ENCODE assay signal across 9 mouse cellular contexts in the genomic region with DNA sequence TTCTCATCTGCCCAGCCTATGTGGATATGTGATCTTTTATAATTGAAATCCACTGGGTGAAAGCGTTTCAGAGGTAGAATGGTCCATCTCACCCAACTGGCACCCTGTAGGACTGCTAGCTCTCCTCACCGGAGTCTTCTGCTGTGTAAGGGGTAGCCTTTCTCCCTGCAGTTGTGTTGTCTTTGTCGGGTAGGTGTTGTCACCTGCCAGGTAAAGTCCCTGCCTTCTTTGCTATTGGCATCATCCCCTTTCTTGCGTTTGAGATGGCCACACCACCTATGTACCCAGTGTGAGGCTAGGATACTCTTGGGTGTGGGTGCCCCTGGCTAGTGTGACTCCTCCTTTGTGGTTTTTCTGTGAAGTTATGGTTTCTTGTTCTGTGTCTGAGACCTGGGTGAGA. TPM values are rescaled to one million over a fixed set of nuclear protein-coding genes. Genes with fewer than 3 reads are reported as not detected.
DNase-seq lines count a peak whose midpoint lies in the region; ATAC-seq lines count a peak whose summit lies in the region.
"Had no signal": no experiment of that assay in that cellular context is flagged by ENCODE, and none has a peak within 500 bp of the region (broad histone marks: within the 10 kb centered on the region; RNA-seq: fewer than 3 reads in every experiment).

No protein-coding gene starts in this region.

- peaks cover 33% of the 10 kb centered on the region for H3K4me1 ChIP-seq in lung, embryonic 15.5 days
- peaks cover 40% of the 10 kb centered on the region for H3K4me1 ChIP-seq in forebrain, embryonic 10.5 days
- H3K4me1 ChIP-seq in limb, embryonic 11.5 days (ENCODE audit: control insufficient read depth, insufficient read depth, low read length), result peaks cover 21% of the 10 kb centered on the region
- H3K4me1 ChIP-seq in neural tube, embryonic 15.5 days, result peaks cover 45% of the 10 kb centered on the region

- peaks cover 29% of the 10 kb centered on the region for H3K36me3 ChIP-seq in lung, embryonic 15.5 days
- H3K36me3 ChIP-seq in forebrain, embryonic 10.5 days (replicated peaks), result peaks cover 57% of the 10 kb centered on the region
- H3K36me3 ChIP-seq in limb, embryonic 11.5 days (ENCODE audit: control insufficient read depth, insufficient read depth, low read length), result peaks cover 5% of the 10 kb centered on the region; the same call in 1 of the 2 replicates
- peaks cover 16% of the 10 kb centered on the region for H3K36me3 ChIP-seq in neural tube, embryonic 15.5 days

- H3K27me3 ChIP-seq in lung, embryonic 15.5 days, result no peaks in the 10 kb centered on the region
- no peaks in the 10 kb centered on the region for H3K27me3 ChIP-seq in forebrain, embryonic 10.5 days (ENCODE audit: poor library complexity, severe bottlenecking)
- no peaks in the 10 kb centered on the region for H3K27me3 ChIP-seq in limb, embryonic 11.5 days (ENCODE audit: control insufficient read depth, insufficient read depth, low read length)
- no peaks in the 10 kb centered on the region for H3K27me3 ChIP-seq in neural tube, embryonic 15.5 days (replicated peaks)

- H3K4me3 ChIP-seq in lung, embryonic 15.5 days, result peak overlapping the region; percentile 88
- H3K4me3 ChIP-seq in forebrain, embryonic 10.5 days, result peak overlapping the region; percentile 99
- peak overlapping the region; percentile 95 for H3K4me3 ChIP-seq in limb, embryonic 11.5 days (ENCODE audit: low read depth, low read length)
- H3K4me3 ChIP-seq in neural tube, embryonic 15.5 days (replicated peaks), result peak overlapping the region; percentile 91

- ATAC-seq in lung, embryonic 15.5 days (ENCODE audit: borderline replicate concordance, extremely low read depth, low FRiP score, low TSS enrichment), result no peak
- ATAC-seq in limb, embryonic 11.5 days (ENCODE audit: insufficient number of reproducible peaks, low FRiP score, low TSS enrichment, low read depth), result no peak
- no peak for ATAC-seq in neural tube, embryonic 15.5 days (ENCODE audit: low FRiP score)

- H3K9ac ChIP-seq in lung, embryonic 15.5 days, result peak overlapping the region; percentile 99
- peak overlapping the region; percentile 99 for H3K9ac ChIP-seq in limb, embryonic 11.5 days (ENCODE audit: low read length)
- peak overlapping the region; percentile 99 for H3K9ac ChIP-seq in neural tube, embryonic 15.5 days (replicated peaks)

- peak overlapping the region; percentile 78 for H3K4me2 ChIP-seq in lung, embryonic 15.5 days
- peak overlapping the region; percentile 88 for H3K4me2 ChIP-seq in limb, embryonic 11.5 days (ENCODE audit: low read depth, severe bottlenecking)
- peak overlapping the region; percentile 75 for H3K4me2 ChIP-seq in neural tube, embryonic 15.5 days

- DNase-seq in lung, postnatal 14 days, result no peak
- DNase-seq in forebrain, embryonic 10.5 days (ENCODE audit: extremely low spot score, low spot score), result no peak
- no peak for DNase-seq in limb, embryonic 11.5 days (ENCODE audit: low spot score)
- DNase-seq in gastrocnemius, postnatal 36 days, result no peak
- no peak for DNase-seq in urinary bladder, postnatal 10 days (ENCODE audit: low spot score)
- DNase-seq in left cerebral cortex, postnatal 14 days (ENCODE audit: low spot score in 2 of 2), result no peak
- DNase-seq: thymus, postnatal 25 days had no signal

- WGBS in lung, embryonic 15.5 days, result 56% methylated on average over 4 of the region's 4 CpGs
- 75% methylated on average over 4 of the region's 4 CpGs for WGBS in forebrain, embryonic 10.5 days
- 76% methylated on average over 4 of the region's 4 CpGs for WGBS in limb, embryonic 11.5 days
- WGBS in neural tube, embryonic 15.5 days, result 70% methylated on average over 4 of the region's 4 CpGs

- H3K9me3 ChIP-seq in lung, embryonic 15.5 days, result no peaks in the 10 kb centered on the region
- H3K9me3 ChIP-seq in forebrain, embryonic 10.5 days, result no peaks in the 10 kb centered on the region
- no peaks in the 10 kb centered on the region for H3K9me3 ChIP-seq in limb, embryonic 11.5 days (ENCODE audit: control insufficient read depth, low read length)
- no peaks in the 10 kb centered on the region for H3K9me3 ChIP-seq in neural tube, embryonic 15.5 days (replicated peaks)

- intact Hi-C loops in gastrocnemius, postnatal 36 days (cut with DNase I), result no loop called here
- intact Hi-C loops in left cerebral cortex, postnatal 14 days (cut with DNase I), result loop anchor here (5.0 kb wide), 1 partner anchor 46 kb away; a partner anchor contains a TSS

- H3K27ac ChIP-seq in lung, embryonic 15.5 days, result no peak overlapping the region
- H3K27ac ChIP-seq in forebrain, embryonic 10.5 days, result peak overlapping the region; percentile 97
- H3K27ac ChIP-seq in limb, embryonic 11.5 days (replicated peaks; ENCODE audit: low read depth, low read length), result no peak overlapping the region
- H3K27ac ChIP-seq in neural tube, embryonic 15.5 days (replicated peaks), result peak overlapping the region; percentile 97; the same call in 1 of the 2 replicates

RNA-seq across cellular contexts. Expression of a gene that starts 1.6 kb away (rescaled TPM):
- polyA plus RNA-seq in lung, embryonic 15.5 days (2015; fragmentation: Nextera tagmentation; extraction: Ambion mirVana), result 51.4 TPM in 2 replicates
- 72.9 and 76.6 TPM in 2 replicates for polyA plus RNA-seq in forebrain, embryonic 10.5 days (2016; fragmentation: Nextera tagmentation; extraction: Ambion mirVana)
- 87.2 and 94.2 TPM in 2 replicates for polyA plus RNA-seq in limb, embryonic 11.5 days (2014; fragmentation: Nextera tagmentation; extraction: Ambion mirVana)
- polyA plus RNA-seq in neural tube, embryonic 15.5 days (2015; fragmentation: Nextera tagmentation; extraction: Ambion mirVana), result 36.4 and 43.0 TPM in 2 replicates
- total RNA-seq in gastrocnemius, postnatal 36 days (2021), result 10 to 100 TPM; 13.3 to 19.8 TPM
- total RNA-seq in left cerebral cortex, postnatal 14 days (2021), result 10 to 100 TPM; 49.7 to 55.9 TPM

RNA-seq across cellular contexts. Expression of a gene that starts 16.9 kb away (rescaled TPM):
- 104 and 105 TPM in 2 replicates for polyA plus RNA-seq in lung, embryonic 15.5 days (2015; fragmentation: Nextera tagmentation; extraction: Ambion mirVana)
- polyA plus RNA-seq in forebrain, embryonic 10.5 days (2016; fragmentation: Nextera tagmentation; extraction: Ambion mirVana), result 190 and 191 TPM in 2 replicates
- polyA plus RNA-seq in limb, embryonic 11.5 days (2014; fragmentation: Nextera tagmentation; extraction: Ambion mirVana), result 150 TPM in 2 replicates
- polyA plus RNA-seq in neural tube, embryonic 15.5 days (2015; fragmentation: Nextera tagmentation; extraction: Ambion mirVana), result 85.9 and 93.1 TPM in 2 replicates
- total RNA-seq in gastrocnemius, postnatal 36 days (2021), result 10 to 100 TPM; 20.9 to 21.7 TPM
- 10 to 100 TPM; 50.9 to 51.1 TPM for total RNA-seq in left cerebral cortex, postnatal 14 days (2021)

RNA-seq across cellular contexts. Expression of a gene that starts 16.9 kb away (rescaled TPM):
- polyA plus RNA-seq in lung, embryonic 15.5 days (2015; fragmentation: Nextera tagmentation; extraction: Ambion mirVana), result 27.6 and 29.5 TPM in 2 replicates
- 29.0 and 30.8 TPM in 2 replicates for polyA plus RNA-seq in forebrain, embryonic 10.5 days (2016; fragmentation: Nextera tagmentation; extraction: Ambion mirVana)
- polyA plus RNA-seq in limb, embryonic 11.5 days (2014; fragmentation: Nextera tagmentation; extraction: Ambion mirVana), result 31.1 and 35.5 TPM in 2 replicates
- polyA plus RNA-seq in neural tube, embryonic 15.5 days (2015; fragmentation: Nextera tagmentation; extraction: Ambion mirVana), result 34.6 and 39.7 TPM in 2 replicates
- 10 to 100 TPM; 12.8 to 17.0 TPM for total RNA-seq in gastrocnemius, postnatal 36 days (2021)
- total RNA-seq in left cerebral cortex, postnatal 14 days (2021), result 10 to 100 TPM; 37.0 to 43.8 TPM

RNA-seq across cellular contexts. Expression of a gene that starts 19.0 kb away (rescaled TPM):
- 15.0 and 15.8 TPM in 2 replicates for polyA plus RNA-seq in lung, embryonic 15.5 days (2015; fragmentation: Nextera tagmentation; extraction: Ambion mirVana)
- polyA plus RNA-seq in forebrain, embryonic 10.5 days (2016; fragmentation: Nextera tagmentation; extraction: Ambion mirVana), result 14.6 and 15.4 TPM in 2 replicates
- polyA plus RNA-seq in limb, embryonic 11.5 days (2014; fragmentation: Nextera tagmentation; extraction: Ambion mirVana), result 13.8 and 14.6 TPM in 2 replicates
- 15.3 and 16.3 TPM in 2 replicates for polyA plus RNA-seq in neural tube, embryonic 15.5 days (2015; fragmentation: Nextera tagmentation; extraction: Ambion mirVana)
- 1 to 10 TPM; 3.3 to 6.1 TPM for total RNA-seq in gastrocnemius, postnatal 36 days (2021)
- 1 to 10 TPM; 4.0 to 4.9 TPM for total RNA-seq in left cerebral cortex, postnatal 14 days (2021)

RNA-seq across cellular contexts. Expression of a gene that starts 29.5 kb away (rescaled TPM):
- polyA plus RNA-seq in lung, embryonic 15.5 days (2015; fragmentation: Nextera tagmentation; extraction: Ambion mirVana), result 479 and 491 TPM in 2 replicates
- 363 and 367 TPM in 2 replicates for polyA plus RNA-seq in forebrain, embryonic 10.5 days (2016; fragmentation: Nextera tagmentation; extraction: Ambion mirVana)
- polyA plus RNA-seq in limb, embryonic 11.5 days (2014; fragmentation: Nextera tagmentation; extraction: Ambion mirVana), result 400 and 407 TPM in 2 replicates
- polyA plus RNA-seq in neural tube, embryonic 15.5 days (2015; fragmentation: Nextera tagmentation; extraction: Ambion mirVana), result 535 and 605 TPM in 2 replicates
- 100 to 1,000 TPM; 868 to 976 TPM for total RNA-seq in gastrocnemius, postnatal 36 days (2021)
- 100 to 1,000 TPM; 546 to 598 TPM for total RNA-seq in left cerebral cortex, postnatal 14 days (2021)

Comparison
In these comparisons a context has a peak if more than half of its experiments do, and no peak if none do; other contexts are left out.
1. H3K27ac ChIP-seq: peak in forebrain, embryonic 10.5 days (single experiment) and neural tube, embryonic 15.5 days (single experiment); none in lung, embryonic 15.5 days (single experiment) and limb, embryonic 11.5 days (single experiment).
2. Peak in every context shown above with its lines, with median percentiles within 50 percentile points of each other: H3K4me2 ChIP-seq, H3K4me3 ChIP-seq and H3K9ac ChIP-seq.